Mouse (Mus musculus) cerebellum, adult 18-20 months (tissue): Measurements from ENCODE around the gene Fam72a.

ENCODE experiments used
- DNase-seq, 2 experiments: peaks; one replicate each; pipeline ENCODE4 v3.0.0; 2021

The Fam72a gene

DNA sequence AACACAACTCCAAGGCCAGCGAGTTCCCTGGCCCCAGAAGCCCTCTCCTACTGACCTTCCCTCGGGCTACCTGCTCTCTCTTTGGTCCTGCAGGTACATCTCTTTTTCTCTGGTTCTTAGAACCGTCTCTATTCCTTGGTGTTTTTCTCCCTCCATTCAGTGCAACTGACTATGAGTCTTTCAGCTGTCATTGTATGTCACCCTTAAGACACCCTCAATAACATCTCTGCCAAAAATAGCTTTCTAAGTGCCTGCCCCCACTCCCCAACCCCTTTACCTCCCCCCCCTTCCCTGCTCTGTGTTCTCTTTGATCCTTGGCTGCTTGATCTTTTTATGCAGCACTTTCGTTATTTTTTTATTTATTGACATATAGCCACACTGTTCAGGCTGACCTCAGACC is 52.7 kb downstream of the Fam72a start:
- no peak for DNase-seq

DNA sequence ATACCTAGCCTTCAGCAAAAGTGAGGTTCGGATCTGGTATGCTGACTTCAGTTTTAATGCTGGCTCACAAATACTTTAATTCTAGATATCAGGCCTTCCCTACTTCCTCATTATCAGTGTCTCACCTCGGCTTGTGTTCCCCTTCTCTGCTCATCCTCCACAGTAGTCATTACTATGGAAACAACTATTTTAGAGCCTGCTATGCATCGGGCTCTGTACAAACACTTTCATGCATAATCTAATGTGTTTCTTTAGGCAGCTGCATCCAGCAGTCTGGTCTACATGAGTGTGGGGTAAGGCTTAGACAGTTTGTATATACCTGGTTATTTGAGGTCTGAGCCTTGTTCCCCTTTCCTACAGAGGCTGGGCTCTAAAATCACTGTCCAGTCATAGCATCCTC is 55.9 kb downstream of the Fam72a start:
- DNase-seq: no peak

DNA sequence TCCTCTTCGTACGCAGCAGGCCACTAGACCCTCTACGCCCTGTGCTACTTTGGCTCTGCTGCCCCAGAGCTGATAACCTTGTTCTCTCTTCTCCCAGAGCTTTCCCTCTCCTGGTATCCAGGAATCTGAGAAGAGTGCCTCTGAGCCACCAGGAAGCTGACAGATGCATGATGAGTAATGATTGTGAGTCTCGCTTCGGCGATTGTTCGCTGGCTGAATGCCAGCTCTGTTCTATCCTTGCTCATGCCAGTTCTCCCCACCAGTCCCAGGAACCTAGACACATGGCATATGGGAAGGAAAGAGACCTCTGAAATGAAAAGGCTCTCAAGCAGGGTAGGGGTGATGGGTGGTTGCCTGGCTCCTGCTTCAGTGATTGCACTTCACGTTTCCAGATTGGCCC is 59.1 kb downstream of the Fam72a start:
- DNase-seq: no peak
